Mouse (Mus musculus) heart, embryonic 15.5 days (tissue): ENCODE data around the gene Ap1m2. TPM values are rescaled to one million over a fixed set of nuclear protein-coding genes. Genes with fewer than 3 reads are reported as not detected.

Experiments
- ATAC-seq: fragments of 200-750 bp; cut with Nextera tagmentation; replicated peaks from 2 replicates; pipeline ENCODE4 v1.8.0; 2017; ENCODE audit warnings: low read depth, moderate TSS enrichment; ENCODE audit not compliant: insufficient number of reproducible peaks, insufficient read depth, low FRiP score
- H3K27ac ChIP-seq: fragments of 300-500 bp; sonication (generic); 2 replicates; pipeline ENCODE4 v1.5.1; 2015; ENCODE audit warnings: mild to moderate bottlenecking, inconsistent platforms
- H3K27me3 ChIP-seq: fragments of 300-500 bp; sonication (generic); 2 replicates; pipeline ENCODE4 v1.6.1; 2015; ENCODE audit warnings: inconsistent platforms
- H3K36me3 ChIP-seq: fragments of 300-500 bp; sonication (generic); 2 replicates; pipeline ENCODE4 v1.6.1; 2015; ENCODE audit warnings: mild to moderate bottlenecking, inconsistent platforms
- H3K4me1 ChIP-seq: fragments of 300-500 bp; sonication (generic); replicated peaks from 2 replicates; pipeline ENCODE4 v1.6.1; 2015; ENCODE audit warnings: inconsistent platforms
- H3K4me2 ChIP-seq: fragments of 300-500 bp; sonication (generic); 2 replicates; pipeline ENCODE4 v1.6.1; 2015; ENCODE audit warnings: inconsistent platforms, mild to moderate bottlenecking, moderate library complexity
- H3K4me3 ChIP-seq: fragments of 300-500 bp; sonication (generic); 2 replicates; pipeline ENCODE4 v1.5.1; 2015; ENCODE audit warnings: mild to moderate bottlenecking, inconsistent platforms
- H3K9ac ChIP-seq: fragments of 300-500 bp; sonication (generic); 2 replicates; pipeline ENCODE4 v1.6.1; 2015; ENCODE audit warnings: mild to moderate bottlenecking, inconsistent platforms
- H3K9me3 ChIP-seq: fragments of 300-500 bp; sonication (generic); replicated peaks from 2 replicates; pipeline ENCODE4 v1.6.1; 2016; ENCODE audit warnings: inconsistent platforms
- WGBS: fragments of 180-500 bp; shearing (Covaris S2); methylation state at CpG from one replicate; pipeline ENCODE4 v1.1.7; 2015; ENCODE audit warnings: mixed read lengths; 5-methylcytosine and 5-hydroxymethylcytosine counted together
- polyA plus RNA-seq: library from polyadenylated mRNA; unstranded; fragments of >200 nt; fragmentation: Nextera tagmentation; extraction: Ambion mirVana; gene quantifications from 2 replicates; pipeline ENCODE4 v1.2.1, GENCODE M21; 2015

The Ap1m2 gene
- polyA plus RNA-seq, 1 experiment from 2014 or later = 1.8 TPM

DNA sequence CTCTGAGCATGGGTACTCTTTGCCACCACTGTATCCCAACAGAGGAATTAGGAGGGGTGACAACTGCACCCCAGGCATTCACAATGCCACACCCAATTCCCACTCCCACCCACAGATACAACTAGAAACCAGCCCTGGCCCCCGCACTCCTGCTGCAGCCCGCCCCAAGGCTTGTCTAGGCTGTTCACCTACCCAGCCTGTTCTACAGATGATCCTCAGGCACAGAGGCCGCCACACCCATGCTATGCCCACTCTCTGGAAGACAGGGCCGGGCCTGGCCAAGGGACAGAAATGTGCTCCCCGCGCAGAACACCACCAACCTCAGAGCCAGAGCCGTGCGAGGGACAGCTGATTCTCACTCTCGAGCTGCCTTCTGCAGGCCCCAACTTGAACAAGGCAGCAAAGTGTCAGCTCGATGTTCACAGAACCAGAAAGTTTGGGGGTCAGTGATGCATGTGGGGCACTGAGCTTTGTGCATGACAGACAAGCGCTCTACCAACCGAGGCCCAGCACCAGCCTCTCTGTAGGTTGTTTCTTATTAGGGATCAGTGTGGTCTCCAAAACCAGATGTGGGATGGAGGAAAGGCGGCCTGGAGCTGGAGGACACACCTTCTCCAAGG, 60.9 kb downstream of the Ap1m2 start:
- ATAC-seq = no peak
- Histone ChIP-seq H3K27ac (no peak overlapping the region), H3K4me1 (peaks cover 9% of the 10 kb centered on the region), H3K4me2 (no peak overlapping the region), H3K9ac (no peak overlapping the region), H3K27me3 (peaks cover 55% of the 10 kb centered on the region), H3K4me3 (no peak overlapping the region), H3K36me3 (no peaks in the 10 kb centered on the region), H3K9me3 (no peaks in the 10 kb centered on the region)
- WGBS = 65% methylated on average over 13 of the region's 13 CpGs

DNA sequence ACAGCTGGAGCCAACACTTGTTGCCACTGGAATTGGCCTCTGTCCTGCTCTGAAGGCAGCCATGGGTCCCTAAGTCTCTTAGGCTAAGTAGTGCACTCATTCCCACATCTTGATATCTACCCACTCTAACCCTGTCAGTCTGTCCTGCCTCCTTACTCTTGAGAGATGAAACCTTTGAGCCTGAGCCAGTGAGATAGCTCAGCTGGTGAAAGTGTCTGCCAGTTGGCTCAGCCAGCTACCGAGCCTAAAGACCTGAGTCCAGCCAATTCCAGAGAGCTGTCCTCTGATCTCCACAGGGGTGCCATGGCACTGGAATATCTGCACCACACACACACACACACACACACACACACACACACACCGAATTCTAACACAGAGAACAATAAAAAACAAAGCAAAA, 61.6 kb downstream of the Ap1m2 start:
- Histone ChIP-seq H3K4me2 (no peak overlapping the region), H3K36me3 (no peaks in the 10 kb centered on the region), H3K9me3 (no peaks in the 10 kb centered on the region), H3K9ac (no peak overlapping the region), H3K27ac (no peak overlapping the region), H3K27me3 (peaks cover 63% of the 10 kb centered on the region), H3K4me1 (peaks cover 9% of the 10 kb centered on the region), H3K4me3 (no peak overlapping the region)
- ATAC-seq = no peak
- WGBS = 68% methylated on average over 2 of the region's 2 CpGs

DNA sequence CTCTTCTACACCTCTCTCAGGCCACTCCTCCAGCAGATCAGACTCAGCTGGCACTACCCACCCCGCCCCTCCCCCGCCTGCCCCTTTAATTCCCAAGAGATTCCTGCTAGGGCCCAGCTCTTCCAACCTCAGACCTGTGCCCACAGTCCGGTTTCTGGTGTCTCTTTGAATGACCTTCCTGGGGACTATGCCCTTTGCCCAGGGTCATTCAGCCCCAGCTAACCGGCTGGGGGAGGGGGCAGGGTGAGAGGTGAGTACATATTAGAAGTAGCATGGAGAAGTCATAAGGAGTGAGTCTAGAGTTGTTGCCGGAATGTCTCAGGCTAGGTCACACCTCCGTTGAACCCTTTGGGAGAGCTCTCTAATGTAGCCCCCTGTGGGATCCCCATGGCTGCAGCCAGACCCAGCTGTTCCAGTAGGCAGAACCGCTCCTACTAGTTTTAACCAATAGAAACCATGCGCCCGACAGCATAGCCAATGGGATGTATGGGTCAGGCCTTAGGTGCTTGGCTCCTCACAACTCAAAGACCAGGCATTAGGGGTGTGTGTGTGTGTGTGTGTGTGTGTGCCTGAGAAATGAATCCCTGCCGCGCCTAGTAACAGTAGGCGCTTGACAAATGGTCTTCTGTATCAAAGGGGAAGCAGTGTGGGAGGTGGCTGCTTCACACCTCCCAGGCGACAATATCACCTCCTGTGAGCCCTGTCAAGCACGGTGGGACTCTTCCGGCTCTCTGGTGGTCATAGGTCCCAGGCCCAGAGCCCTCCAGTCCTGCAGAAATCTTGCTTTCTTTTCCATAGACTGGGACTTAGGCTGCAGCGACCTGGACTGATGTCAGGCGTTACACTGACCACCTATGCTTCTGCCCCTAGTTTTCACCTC, 62.3 kb downstream of the Ap1m2 start:
- H3K4me1 ChIP-seq = peaks cover 15% of the 10 kb centered on the region
- H3K27ac ChIP-seq = no peak overlapping the region
- no peaks in the 10 kb centered on the region for H3K36me3 ChIP-seq
- H3K9ac ChIP-seq = no peak overlapping the region
- 24% methylated on average over 17 of the region's 17 CpGs for WGBS
- no peaks in the 10 kb centered on the region for H3K9me3 ChIP-seq
- H3K4me3 ChIP-seq = no peak overlapping the region
- H3K4me2 ChIP-seq = no peak overlapping the region
- peaks cover 69% of the 10 kb centered on the region for H3K27me3 ChIP-seq
- no peak for ATAC-seq

DNA sequence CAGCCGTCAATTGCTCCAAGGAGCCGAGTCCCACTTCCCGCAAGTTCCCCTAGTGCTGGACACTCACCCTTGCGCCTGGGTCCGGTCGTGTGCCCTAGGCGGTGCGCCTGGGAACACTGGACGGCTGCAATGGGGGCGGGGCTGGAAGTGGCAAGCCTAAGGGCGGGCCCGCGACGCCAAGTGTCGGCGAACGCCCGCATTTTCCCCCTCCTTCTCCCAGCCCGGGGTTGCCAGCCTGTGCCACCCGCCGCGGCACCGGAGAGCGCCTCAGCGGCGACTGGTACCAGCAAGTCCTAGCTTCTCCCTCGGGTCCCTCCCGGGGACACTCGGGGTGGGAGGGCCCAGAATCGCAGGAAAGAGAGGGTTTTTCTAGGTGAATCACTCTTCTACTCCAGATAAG, 63.8 kb downstream of the Ap1m2 start, which contains the start of gene S1pr5:
TSS of gene S1pr5 (minus strand) at position 118 of the 400 bp plus-strand sequence.
- no peak for ATAC-seq
- Histone ChIP-seq H3K36me3 (no peaks in the 10 kb centered on the region), H3K9me3 (no peaks in the 10 kb centered on the region), H3K4me2 (peak within 1 kb of the TSS; percentile 66), H3K4me1 (peaks cover 26% of the 10 kb centered on the region), H3K27me3 (peaks cover 84% of the 10 kb centered on the region), H3K4me3 (peak within 1 kb of the TSS; percentile 42), H3K27ac (no peak within 1 kb of the TSS), H3K9ac (peak within 1 kb of the TSS; percentile 46)
- 2% methylated on average over 26 of the region's 30 CpGs for WGBS

DNA sequence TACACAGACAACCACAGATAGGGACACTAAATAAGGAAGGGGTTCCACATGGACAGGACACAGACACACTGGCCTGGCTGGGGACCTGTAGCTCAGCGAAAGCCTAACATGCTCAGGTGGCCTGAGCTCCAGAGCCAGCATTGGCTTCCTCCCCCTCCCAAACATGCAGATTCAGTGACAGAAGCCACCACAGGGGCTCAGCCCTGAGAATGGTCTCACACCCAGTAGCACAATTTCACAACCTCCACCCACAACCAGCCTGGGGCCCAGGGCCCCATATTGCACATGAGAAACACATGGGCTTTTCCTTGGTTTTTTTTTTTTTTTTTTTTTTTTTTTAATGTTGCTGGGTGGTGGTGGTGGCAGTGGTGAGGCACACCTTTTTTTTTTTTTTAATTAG, 65.8 kb downstream of the Ap1m2 start:
- Histone ChIP-seq H3K4me1 (peaks cover 26% of the 10 kb centered on the region), H3K9me3 (no peaks in the 10 kb centered on the region), H3K9ac (no peak overlapping the region), H3K36me3 (no peaks in the 10 kb centered on the region), H3K27me3 (peaks cover 86% of the 10 kb centered on the region), H3K4me3 (no peak overlapping the region), H3K4me2 (no peak overlapping the region), H3K27ac (no peak overlapping the region)
- WGBS = 93% methylated on average over 1 of the region's 1 CpGs
- no peak for ATAC-seq

DNA sequence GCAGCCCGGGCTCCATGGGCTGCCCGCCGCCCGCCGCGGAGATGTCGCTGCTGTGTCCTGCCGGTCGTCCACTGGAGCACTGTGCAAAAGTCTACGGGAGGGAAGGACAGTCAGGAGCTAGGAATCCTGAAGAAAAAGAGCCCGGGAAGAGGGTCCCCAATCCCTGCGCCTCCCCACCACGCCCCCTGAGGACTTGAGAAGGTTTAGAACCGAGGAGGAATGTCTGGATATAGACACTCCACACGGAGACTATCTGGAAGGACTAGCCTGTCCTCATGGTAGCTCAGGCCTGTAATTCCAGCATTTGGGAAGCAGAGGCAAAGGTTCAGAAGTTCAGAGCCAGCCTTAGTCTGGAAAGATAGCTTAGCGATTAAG, 67.0 kb downstream of the Ap1m2 start:
- Histone ChIP-seq H3K36me3 (no peaks in the 10 kb centered on the region), H3K27ac (no peak overlapping the region), H3K9ac (peak overlapping the region; percentile 42), H3K9me3 (no peaks in the 10 kb centered on the region), H3K4me3 (peak overlapping the region; percentile 52), H3K4me2 (peak overlapping the region; percentile 89), H3K27me3 (peaks cover 74% of the 10 kb centered on the region), H3K4me1 (peaks cover 29% of the 10 kb centered on the region)
- 3% methylated on average over 16 of the region's 16 CpGs for WGBS
- no peak for ATAC-seq

DNA sequence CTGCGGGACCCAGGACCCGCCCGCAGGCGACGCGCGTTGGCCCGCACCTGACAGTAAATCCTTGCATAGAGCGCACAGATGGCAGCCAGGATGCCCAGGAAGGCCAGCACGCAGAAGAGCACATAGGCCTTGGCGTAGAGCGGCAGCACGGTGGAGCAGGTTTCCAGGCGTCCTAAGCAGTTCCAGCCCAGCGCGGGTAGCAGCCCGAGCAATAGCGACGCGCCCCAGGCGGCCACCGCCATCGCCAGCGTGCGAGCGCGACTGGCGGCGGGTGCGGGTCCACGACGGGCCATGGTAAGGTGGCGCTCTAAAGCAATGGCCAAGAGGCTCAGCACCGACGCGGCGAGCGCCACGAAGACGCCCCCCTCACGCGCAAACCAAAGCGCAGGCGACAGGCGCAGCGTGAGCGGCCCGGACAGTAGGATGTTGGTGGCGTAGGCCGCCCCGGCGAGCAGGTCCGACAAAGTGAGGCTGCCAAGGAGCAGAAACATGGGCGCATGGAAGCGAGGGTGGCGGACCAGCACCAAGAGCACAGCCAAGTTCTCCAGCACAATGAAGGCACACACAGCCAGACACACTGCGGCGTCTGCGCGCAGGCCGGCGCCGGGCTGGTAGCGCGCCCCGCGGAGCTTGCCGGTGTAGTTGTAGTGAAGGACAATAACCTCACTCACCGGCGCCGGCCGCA, 67.6 kb downstream of the Ap1m2 start:
- peak overlapping the region; percentile 52 for H3K4me3 ChIP-seq
- H3K36me3 ChIP-seq = no peaks in the 10 kb centered on the region
- peak; percentile 50 for ATAC-seq
- H3K9ac ChIP-seq = peak overlapping the region; percentile 42
- WGBS = under 1% methylated on average over 72 of the region's 72 CpGs
- no peak overlapping the region for H3K27ac ChIP-seq
- peak overlapping the region; percentile 89 for H3K4me2 ChIP-seq
- peaks cover 26% of the 10 kb centered on the region for H3K4me1 ChIP-seq
- H3K27me3 ChIP-seq = peaks cover 69% of the 10 kb centered on the region
- H3K9me3 ChIP-seq = no peaks in the 10 kb centered on the region

Other genes starting within 250 kb of the Ap1m2 start
- 0.42 TPM in 1 of 2 replicates, not detected in the other for gene Zglp1, start 245.2 kb downstream of the Ap1m2 start, polyA plus RNA-seq
- gene Gm49373, start 239.2 kb downstream of the Ap1m2 start, polyA plus RNA-seq = 0.26 and 0.79 TPM in 2 replicates
- 42.9 and 52.3 TPM in 2 replicates for gene Fdx1l, start 238.7 kb downstream of the Ap1m2 start, polyA plus RNA-seq
- gene Gm38431, start 220.3 kb downstream of the Ap1m2 start, polyA plus RNA-seq = 1.1 and 2.3 TPM in 2 replicates
- 33.5 and 53.2 TPM in 2 replicates for gene Raver1, start 220.3 kb downstream of the Ap1m2 start, polyA plus RNA-seq
- gene Tyk2, start 181.1 kb downstream of the Ap1m2 start, polyA plus RNA-seq = 12.2 and 16.6 TPM in 2 replicates
- 203 and 229 TPM in 2 replicates for gene Cdc37, start 162.4 kb downstream of the Ap1m2 start, polyA plus RNA-seq
- gene Pde4a, start 146.6 kb downstream of the Ap1m2 start, polyA plus RNA-seq = 13.0 and 13.5 TPM in 2 replicates
- gene Keap1, start 73.0 kb downstream of the Ap1m2 start, polyA plus RNA-seq = 43.4 and 56.9 TPM in 2 replicates
- 0.05 and 0.11 TPM in 2 replicates for gene S1pr5, start 63.9 kb downstream of the Ap1m2 start, polyA plus RNA-seq
- 48.5 and 50.9 TPM in 2 replicates for gene Atg4d, start 47.0 kb downstream of the Ap1m2 start, polyA plus RNA-seq
- 10.4 and 12.5 TPM in 2 replicates for gene Kri1, start 24.4 kb downstream of the Ap1m2 start, polyA plus RNA-seq
- gene Cdkn2d, start 20.9 kb downstream of the Ap1m2 start, polyA plus RNA-seq = 88.6 and 96.4 TPM in 2 replicates
- gene Slc44a2, start 8.4 kb upstream of the Ap1m2 start, polyA plus RNA-seq = 56.8 and 81.4 TPM in 2 replicates
- 88.1 and 118 TPM in 2 replicates for gene Ilf3, start 55.5 kb upstream of the Ap1m2 start, polyA plus RNA-seq
- gene Qtrt1, start 99.5 kb upstream of the Ap1m2 start, polyA plus RNA-seq = 23.8 and 28.1 TPM in 2 replicates
- gene Dnm2, start 112.6 kb upstream of the Ap1m2 start, polyA plus RNA-seq = 60.0 and 73.6 TPM in 2 replicates
- 78.8 and 92.6 TPM in 2 replicates for gene Tmed1, start 197.9 kb upstream of the Ap1m2 start, polyA plus RNA-seq
- 2.3 and 4.1 TPM in 2 replicates for gene AB124611, start 213.8 kb upstream of the Ap1m2 start, polyA plus RNA-seq
- gene Carm1, start 234.6 kb upstream of the Ap1m2 start, polyA plus RNA-seq = 26.2 and 41.0 TPM in 2 replicates